Mouse (Mus musculus) MEL (cell line): ENCODE measurements around the gene Hps6. TPM values are rescaled to one million over a fixed set of nuclear protein-coding genes. Genes with fewer than 3 reads are reported as not detected.
A peak's percentile ranks its signal among the peaks of the same experiment; 100 is the strongest.

ENCODE experiments used
- DNase-seq: peaks from one replicate; pipeline ENCODE4 v3.0.0; 2011; ENCODE audit warnings: low read depth, low spot score
- H3K27ac ChIP-seq: 2 replicates; pipeline ENCODE4 v1.5.1; 2012; ENCODE audit warnings: low read depth, mild to moderate bottlenecking, control low read depth, low read length, moderate library complexity; ENCODE audit not compliant: control insufficient read depth
- H3K27me3 ChIP-seq, 2 experiments: fragments of 150-350 bp in 1 of 2; sonication (generic) in 1 of 2; 2 replicates each; pipeline ENCODE4 v1.6.1; 2012; ENCODE audit warnings: low read length in 2 of 2, mild to moderate bottlenecking in 2 of 2, improper control_type of control experiment in 1 of 2, moderate library complexity in 1 of 2; ENCODE audit not compliant: insufficient read depth in 2 of 2, control insufficient read depth in 1 of 2
- H3K36me3 ChIP-seq, 2 experiments: 2 replicates each; pipeline ENCODE4 v1.6.1; 2012 to 2014; ENCODE audit warnings: low read length in 2 of 2, improper control_type of control experiment in 1 of 2, inconsistent platforms in 1 of 2, mild to moderate bottlenecking in 1 of 2; ENCODE audit not compliant: insufficient read depth in 2 of 2, control insufficient read depth in 1 of 2
- H3K4me1 ChIP-seq, 2 experiments: fragments of 150-350 bp in 1 of 2; sonication (generic) in 1 of 2; 2 replicates each; pipeline ENCODE4 v1.6.1; 2012; ENCODE audit warnings: low read length in 2 of 2, improper control_type of control experiment in 1 of 2, mild to moderate bottlenecking in 1 of 2; ENCODE audit not compliant: insufficient read depth in 2 of 2, control insufficient read depth in 1 of 2
- H3K4me3 ChIP-seq, 2 experiments: fragments of 150-350 bp in 1 of 2; sonication (generic) in 1 of 2; 2 replicates each; pipeline ENCODE4 v1.5.1; 2012; ENCODE audit warnings: low read depth in 2 of 2, low read length in 2 of 2, mild to moderate bottlenecking in 2 of 2, moderate library complexity in 2 of 2, control low read depth in 1 of 2, improper control_type of control experiment in 1 of 2; ENCODE audit not compliant: control insufficient read depth in 1 of 2, insufficient read depth in 1 of 2
- H3K79me2 ChIP-seq: 2 replicates; pipeline ENCODE4 v1.6.1; 2012; ENCODE audit warnings: mild to moderate bottlenecking, low read length, moderate library complexity; ENCODE audit not compliant: control insufficient read depth, poor library complexity, insufficient read depth
- H3K9ac ChIP-seq: 2 replicates; pipeline ENCODE4 v1.6.1; 2012; ENCODE audit warnings: low read depth, mild to moderate bottlenecking, control low read depth, low read length, moderate library complexity; ENCODE audit not compliant: control insufficient read depth, poor library complexity, severe bottlenecking
- H3K9me3 ChIP-seq: fragments of 150-350 bp; sonication (generic); replicated peaks from 2 replicates; pipeline ENCODE4 v1.6.1; 2012; ENCODE audit warnings: mild to moderate bottlenecking, low read length, improper control_type of control experiment, moderate library complexity; ENCODE audit not compliant: insufficient read depth
- BHLHE40 ChIP-seq: IDR thresholded peaks from 2 replicates; pipeline ENCODE4 v1.6.1; 2012; ENCODE audit warnings: low read depth, mild to moderate bottlenecking, inconsistent platforms, low read length, improper control_type of control experiment, borderline replicate concordance
- CHD1 ChIP-seq: IDR thresholded peaks from 2 replicates; pipeline ENCODE4 v1.6.1; 2012; ENCODE audit warnings: low read depth, mild to moderate bottlenecking, inconsistent platforms, low read length, improper control_type of control experiment
- CHD2 ChIP-seq: IDR thresholded peaks from 2 replicates; pipeline ENCODE4 v1.6.1; 2011; ENCODE audit warnings: low read length, improper control_type of control experiment
- CTCF ChIP-seq, 3 experiments: IDR thresholded peaks in 2 of 3; conservative IDR thresholded peaks in 1 of 3; 2 replicates each; pipeline ENCODE4 v1.5.1; 2011 to 2012; ENCODE audit warnings: low read length in 3 of 3, low read depth in 2 of 3, mild to moderate bottlenecking in 2 of 3, improper control_type of control experiment in 1 of 3, inconsistent platforms in 1 of 3, mixed read lengths in 1 of 3, moderate library complexity in 1 of 3; ENCODE audit not compliant: control insufficient read depth in 1 of 3, insufficient read depth in 1 of 3, poor library complexity in 1 of 3, severe bottlenecking in 1 of 3
- E2F4 ChIP-seq: IDR thresholded peaks from 2 replicates; pipeline ENCODE4 v1.6.1; 2011; ENCODE audit warnings: low read depth, low read length, improper control_type of control experiment, borderline replicate concordance
- ELF1 ChIP-seq: IDR thresholded peaks from 2 replicates; pipeline ENCODE4 v1.6.1; 2014; ENCODE audit warnings: low read depth, mild to moderate bottlenecking, inconsistent platforms, low read length, improper control_type of control experiment, moderate library complexity
- EP300 ChIP-seq, 2 experiments: IDR thresholded peaks; 2 replicates each; pipeline ENCODE4 v1.6.1; 2011; ENCODE audit warnings: improper control_type of control experiment in 2 of 2, low read length in 2 of 2, low read depth in 1 of 2, mild to moderate bottlenecking in 1 of 2
- ETS1 ChIP-seq: IDR thresholded peaks from 2 replicates; pipeline ENCODE4 v1.6.1; 2012; ENCODE audit warnings: low read depth, mild to moderate bottlenecking, inconsistent platforms, low read length, improper control_type of control experiment, moderate library complexity
- GABPA ChIP-seq: IDR thresholded peaks from 2 replicates; pipeline ENCODE4 v1.6.1; 2012; ENCODE audit warnings: low read depth, mild to moderate bottlenecking, inconsistent platforms, low read length, improper control_type of control experiment, moderate library complexity
- GATA1 ChIP-seq: IDR thresholded peaks from 2 replicates; pipeline ENCODE4 v1.6.1; 2011; ENCODE audit warnings: low read depth, low read length, improper control_type of control experiment
- HCFC1 ChIP-seq: IDR thresholded peaks from 2 replicates; pipeline ENCODE4 v1.6.1; 2012; ENCODE audit warnings: low read depth, mild to moderate bottlenecking, inconsistent platforms, low read length, improper control_type of control experiment, moderate library complexity
- JUND ChIP-seq: IDR thresholded peaks from 2 replicates; pipeline ENCODE4 v1.6.1; 2011; ENCODE audit warnings: low read depth, mild to moderate bottlenecking, improper control_type of control experiment, low read length
- KAT2A ChIP-seq: conservative IDR thresholded peaks from 2 replicates; pipeline ENCODE4 v1.6.1; 2012; ENCODE audit warnings: low read depth, low read length, improper control_type of control experiment, inconsistent platforms
- MAFK ChIP-seq: IDR thresholded peaks from 2 replicates; pipeline ENCODE4 v1.6.1; 2011; ENCODE audit warnings: low read depth, mild to moderate bottlenecking, low read length, improper control_type of control experiment, borderline replicate concordance
- MAX ChIP-seq: IDR thresholded peaks from 2 replicates; pipeline ENCODE4 v1.6.1; 2011; ENCODE audit warnings: low read length, improper control_type of control experiment
- MAZ ChIP-seq: IDR thresholded peaks from 2 replicates; pipeline ENCODE4 v1.6.1; 2012; ENCODE audit warnings: low read depth, mild to moderate bottlenecking, inconsistent platforms, low read length, improper control_type of control experiment
- MEF2A ChIP-seq: IDR thresholded peaks from 2 replicates; pipeline ENCODE4 v1.6.1; 2014; ENCODE audit warnings: low read depth, mild to moderate bottlenecking, inconsistent platforms, low read length, improper control_type of control experiment; ENCODE audit not compliant: poor library complexity, insufficient replicate concordance, severe bottlenecking; ENCODE audit errors: extremely low read depth
- MXI1 ChIP-seq: IDR thresholded peaks from 2 replicates; pipeline ENCODE4 v1.6.1; 2011; ENCODE audit warnings: mild to moderate bottlenecking, low read depth, low read length, improper control_type of control experiment
- MYB ChIP-seq: IDR thresholded peaks from 2 replicates; pipeline ENCODE4 v1.6.1; 2011; ENCODE audit warnings: mild to moderate bottlenecking, low read depth, low read length, improper control_type of control experiment
- MYC ChIP-seq: IDR thresholded peaks from 2 replicates; pipeline ENCODE4 v1.6.1; 2011; ENCODE audit warnings: low read depth, mild to moderate bottlenecking, low read length, improper control_type of control experiment, moderate library complexity
- NELFE ChIP-seq: IDR thresholded peaks from 2 replicates; pipeline ENCODE4 v1.6.1; 2011; ENCODE audit warnings: low read depth, low read length, improper control_type of control experiment
- NRF1 ChIP-seq: IDR thresholded peaks from 2 replicates; pipeline ENCODE4 v1.6.1; 2014; ENCODE audit warnings: low read depth, mild to moderate bottlenecking, inconsistent platforms, low read length, improper control_type of control experiment, moderate library complexity; ENCODE audit not compliant: poor library complexity, insufficient read depth, severe bottlenecking
- POLR2A ChIP-seq, 2 experiments: IDR thresholded peaks; 2 replicates each; pipeline ENCODE4 v1.6.1; 2011 to 2012; ENCODE audit warnings: low read length in 2 of 2, mild to moderate bottlenecking in 2 of 2, control low read depth in 1 of 2, improper control_type of control experiment in 1 of 2, low read depth in 1 of 2, moderate library complexity in 1 of 2; ENCODE audit not compliant: control insufficient read depth in 1 of 2, insufficient read depth in 1 of 2, poor library complexity in 1 of 2
- POLR2AphosphoS2 ChIP-seq: IDR thresholded peaks from 2 replicates; pipeline ENCODE4 v1.6.1; 2011; ENCODE audit warnings: low read length, improper control_type of control experiment
- POLR2AphosphoS5 ChIP-seq: IDR thresholded peaks from 2 replicates; pipeline ENCODE4 v1.6.1; 2012; ENCODE audit warnings: low read depth, borderline replicate concordance, mild to moderate bottlenecking, inconsistent platforms, low read length, moderate library complexity, mixed read lengths
- RAD21 ChIP-seq: IDR thresholded peaks from 2 replicates; pipeline ENCODE4 v1.6.1; 2011; ENCODE audit warnings: mild to moderate bottlenecking, low read depth, low read length, improper control_type of control experiment
- RCOR1 ChIP-seq: IDR thresholded peaks from 2 replicates; pipeline ENCODE4 v1.6.1; 2012; ENCODE audit warnings: low read depth, mild to moderate bottlenecking, inconsistent platforms, low read length, improper control_type of control experiment
- SIN3A ChIP-seq: IDR thresholded peaks from 2 replicates; pipeline ENCODE4 v1.6.1; 2012; ENCODE audit warnings: low read length, improper control_type of control experiment, inconsistent platforms
- TAL1 ChIP-seq: IDR thresholded peaks from 2 replicates; pipeline ENCODE4 v1.6.1; 2012; ENCODE audit warnings: mild to moderate bottlenecking, inconsistent platforms, low read length, moderate library complexity, mixed read lengths
- TBP ChIP-seq: IDR thresholded peaks from 2 replicates; pipeline ENCODE4 v1.8.0; 2011; ENCODE audit warnings: low read depth, low read length, improper control_type of control experiment
- TCF12 ChIP-seq: IDR thresholded peaks from 2 replicates; pipeline ENCODE4 v1.6.1; 2014; ENCODE audit warnings: low read depth, mild to moderate bottlenecking, inconsistent platforms, low read length, improper control_type of control experiment, moderate library complexity
- USF1 ChIP-seq: IDR thresholded peaks from 2 replicates; pipeline ENCODE4 v1.6.1; 2014; ENCODE audit warnings: low read depth, mild to moderate bottlenecking, inconsistent platforms, low read length, improper control_type of control experiment, moderate library complexity
- USF2 ChIP-seq, 2 experiments: IDR thresholded peaks; 2 replicates each; pipeline ENCODE4 v1.6.1; 2011 to 2012; ENCODE audit warnings: improper control_type of control experiment in 2 of 2, low read length in 2 of 2, borderline replicate concordance in 1 of 2, inconsistent platforms in 1 of 2, low read depth in 1 of 2, mild to moderate bottlenecking in 1 of 2; ENCODE audit not compliant: insufficient read depth in 1 of 2
- ZKSCAN1 ChIP-seq: IDR thresholded peaks from 2 replicates; pipeline ENCODE4 v1.6.1; 2012; ENCODE audit warnings: low read depth, mild to moderate bottlenecking, inconsistent platforms, low read length, improper control_type of control experiment, moderate library complexity
- ZMIZ1 ChIP-seq: IDR thresholded peaks from 2 replicates; pipeline ENCODE4 v1.6.1; 2012; ENCODE audit warnings: low read depth, mild to moderate bottlenecking, inconsistent platforms, low read length, improper control_type of control experiment, moderate library complexity
- ZNF384 ChIP-seq: IDR thresholded peaks from 2 replicates; pipeline ENCODE4 v1.6.1; 2012; ENCODE audit warnings: low read depth, mild to moderate bottlenecking, inconsistent platforms, low read length, improper control_type of control experiment
- polyA plus RNA-seq, 2 experiments: library from polyadenylated mRNA; stranded (reverse) in 1 of 2; unstranded in 1 of 2; fragments of >175 nt in 1 of 2; fragments of >200 nt in 1 of 2; gene quantifications; 2 replicates each; pipeline versions ENCODE4 v1.2.1 to v1.2.4; 2012; ENCODE audit warnings: low replicate concordance in 2 of 2, low read depth in 1 of 2; ENCODE audit not compliant: insufficient read length in 2 of 2, insufficient read depth in 1 of 2, missing spikeins in 1 of 2
- total RNA-seq: library from RNA; depleted of rRNA; stranded (reverse); fragments of 300-350 nt; gene quantifications from 2 replicates; pipeline ENCODE4 v1.2.3, GENCODE M21; 2012

Hps6 gene
- total and polyA plus RNA-seq, 3 experiments: 11.5 to 13.2 TPM; not detected in 1

GRCm38 (mm10) chr19:46040149-46040902, 37.0 kb downstream of the Hps6 start:
- TF ChIP-seq CHD2 (no peak), CHD1 (no peak; the same call in 1 of the 2 replicates), MXI1 (peak; percentile 95), ETS1 (peak; percentile 35; the same call in 1 of the 2 replicates), NELFE (peak; percentile 60), BHLHE40 (no peak), MYB (no peak), POLR2AphosphoS2 (no peak), GABPA (no peak), ELF1 (peak; percentile 61; the same call in 1 of the 2 replicates), USF2 (IDR thresholded peaks at IDR 0.05; ENCODE audit: borderline replicate concordance in 1 of 2, insufficient read depth in 1 of 2, low read depth in 1 of 2, low read length in 2 of 2) (no peak), MEF2A (no peak), ZNF384 (no peak), TBP (peak; percentile 84), EP300 (IDR thresholded peaks at IDR 0.05; ENCODE audit: low read depth in 1 of 2, low read length in 2 of 2) (0 out of 4 replicates have a peak, but pooled peaks of 1 of the 2 experiments have one; percentile 36), ZMIZ1 (no peak; the same call in 1 of the 2 replicates), SIN3A (0 out of 2 replicates have a peak, but pooled peaks have one; percentile 68), RAD21 (no peak), E2F4 (no peak), TAL1 (no peak), NRF1 (no peak), CTCF (IDR thresholded peaks at IDR 0.05 in 2 of 3, conservative IDR thresholded peaks at IDR 0.05 in 1 of 3; ENCODE audit: control insufficient read depth in 1 of 3, insufficient read depth in 1 of 3, low read depth in 2 of 3, low read length in 3 of 3, poor library complexity in 1 of 3, severe bottlenecking in 1 of 3) (no peak), MYC (peak; percentile 97), ZKSCAN1 (no peak), RCOR1 (no peak), POLR2A (IDR thresholded peaks at IDR 0.05; ENCODE audit: control insufficient read depth in 1 of 2, insufficient read depth in 1 of 2, low read depth in 1 of 2, low read length in 2 of 2, poor library complexity in 1 of 2) (peak; percentile 8 to 74; a peak in 2 of 4 replicates), TCF12 (no peak), MAZ (no peak; the same call in 1 of the 2 replicates), KAT2A (no peak), HCFC1 (peak; percentile 77), MAFK (no peak), POLR2AphosphoS5 (no peak), JUND (peak; percentile 34), GATA1 (0 out of 2 replicates have a peak, but pooled peaks have one; percentile 6), MAX (peak; percentile 89), USF1 (peak; percentile 38; the same call in 1 of the 2 replicates)
- DNase-seq: peak; percentile 91
- Histone ChIP-seq H3K9ac (peak overlapping the region; percentile 86), H3K79me2 (peaks cover 91% of the 10 kb centered on the region), H3K36me3 (peaks cover 8 to 44% of the 10 kb centered on the region in 2 experiments), H3K4me3 (peak overlapping the region; percentile 76 to 85), H3K27ac (peak overlapping the region; percentile 90), H3K27me3 (no peaks in the 10 kb centered on the region), H3K9me3 (no peaks in the 10 kb centered on the region), H3K4me1 (peaks cover 23 to 52% of the 10 kb centered on the region in 2 experiments)
